Mouse (Mus musculus) cerebellum, adult 11-12 months (tissue): ENCODE measurements around the gene Noxred1.
A peak's percentile ranks its signal among the peaks of the same experiment; 100 is the strongest.
"Not testable (repeated sequence)": the region's sequence is repeated elsewhere in the genome, so short reads cannot be mapped to it uniquely, and the experiment has no call there.

ENCODE experiments used
- DNase-seq: peaks from one replicate; pipeline ENCODE4 v3.0.0; 2022

Noxred1 gene

GRCm38 (mm10) chr12:87238632-87239031 lies at the start of gene Noxred1:
Gene Noxred1 (minus strand): TSS chr12:87238732.
- DNase-seq = no peak

DNA sequence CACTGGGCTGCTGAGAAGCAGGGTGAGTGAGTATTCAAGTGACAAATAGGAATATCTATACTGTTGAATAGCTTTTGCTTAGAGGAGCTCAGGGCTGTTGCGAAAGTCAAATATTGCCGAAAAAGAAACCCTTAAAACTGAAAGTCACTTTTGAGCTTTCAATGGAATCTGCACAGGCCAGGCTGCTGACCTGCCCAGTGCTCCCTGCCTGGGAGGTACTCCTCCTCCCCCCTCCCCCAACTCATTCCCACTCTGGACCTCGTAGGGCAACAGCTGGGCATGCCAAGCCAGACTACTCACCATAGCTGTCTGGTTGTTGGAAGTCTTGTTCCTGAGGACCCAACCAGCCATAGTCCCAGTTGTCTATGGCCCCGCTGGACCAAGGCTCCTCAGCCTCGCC lies 46.2 kb upstream of the Noxred1 start:
- no peak for DNase-seq

DNA sequence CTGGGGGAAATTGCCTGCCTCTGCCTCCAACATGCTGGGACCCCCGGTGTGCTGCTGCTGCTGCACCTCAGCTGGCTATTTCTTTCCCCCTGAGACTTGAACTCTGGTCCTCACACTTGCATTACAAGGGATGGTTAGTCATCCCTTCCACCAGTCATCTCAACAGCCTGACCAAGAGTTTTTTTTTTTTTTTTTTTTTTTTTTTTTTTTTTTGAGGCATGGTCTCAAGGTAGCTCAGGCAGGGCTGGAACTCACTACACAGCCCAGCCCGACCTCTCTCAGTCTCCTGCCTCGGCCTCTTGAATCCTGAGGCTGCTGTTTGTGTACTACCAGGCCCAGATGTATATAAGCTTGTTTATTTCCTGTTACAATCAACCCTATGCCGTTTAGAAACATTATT lies 45.7 kb upstream of the Noxred1 start:
- DNase-seq = no peak

DNA sequence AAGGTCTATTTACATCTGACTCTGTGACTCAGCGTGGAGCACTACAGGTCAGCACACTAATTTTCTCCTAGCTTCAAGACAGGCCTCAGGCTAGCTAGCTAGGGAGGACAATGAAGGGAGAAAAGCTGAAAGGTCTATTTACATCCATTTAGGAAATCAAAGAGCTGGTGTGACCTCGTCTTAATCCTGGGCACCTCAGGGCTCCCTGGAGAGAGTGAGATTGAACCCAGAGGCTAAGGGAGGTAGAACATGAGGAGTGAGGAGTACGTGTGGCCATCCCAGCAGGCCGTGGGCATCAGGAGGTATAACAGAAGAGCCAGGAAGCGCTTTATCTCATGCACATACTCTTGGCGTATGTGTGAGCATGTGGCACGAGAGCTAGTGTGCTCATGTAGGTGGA lies 45.2 kb upstream of the Noxred1 start:
- no peak for DNase-seq

DNA sequence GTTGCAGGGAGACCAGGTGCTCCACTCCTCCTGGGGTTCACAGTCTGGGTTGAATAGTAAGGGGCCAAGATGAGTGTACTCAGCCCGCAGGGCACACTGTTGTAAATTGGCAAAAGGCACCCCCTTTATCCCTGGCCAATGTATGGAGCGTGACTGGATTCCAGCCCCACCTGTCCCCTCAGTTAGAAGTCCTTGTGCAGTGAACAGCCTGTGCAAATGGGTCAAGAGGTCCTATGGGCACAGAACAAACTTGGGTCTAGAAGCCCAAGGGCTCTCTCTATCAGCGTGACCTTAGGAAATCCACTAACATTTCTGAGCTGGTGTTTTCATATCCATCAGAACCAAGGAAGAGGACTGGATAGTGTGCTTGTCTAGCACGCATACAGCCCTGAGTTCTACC lies 44.2 kb upstream of the Noxred1 start:
- DNase-seq = no peak

DNA sequence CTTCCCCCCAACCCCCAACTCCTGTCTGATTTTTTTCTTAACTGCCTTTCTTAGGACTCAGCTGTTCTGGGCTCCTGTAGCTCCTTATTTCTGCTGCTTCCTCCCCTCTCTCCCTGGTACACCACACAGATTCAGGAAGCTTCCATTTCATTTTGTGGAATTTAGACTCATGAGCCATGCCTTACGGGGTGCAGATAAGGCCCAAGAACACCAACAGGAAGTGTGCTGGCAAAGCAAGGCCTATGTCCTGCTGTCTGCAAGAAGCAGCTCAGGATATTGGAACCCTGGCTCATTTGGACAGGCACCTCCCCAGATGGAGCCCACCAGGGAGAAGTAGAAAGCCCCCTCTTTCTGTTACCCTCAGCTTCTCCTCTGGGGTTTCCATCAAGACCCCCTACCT lies 43.2 kb upstream of the Noxred1 start:
- DNase-seq = no peak

- DNase-seq = no peak
These were observed 41.3 kb upstream of the Noxred1 start for GRCm38 (mm10) chr12:87279879-87280278.

GRCm38 (mm10) chr12:87279350-87279749 lies 40.8 kb upstream of the Noxred1 start:
- DNase-seq = no peak

DNA sequence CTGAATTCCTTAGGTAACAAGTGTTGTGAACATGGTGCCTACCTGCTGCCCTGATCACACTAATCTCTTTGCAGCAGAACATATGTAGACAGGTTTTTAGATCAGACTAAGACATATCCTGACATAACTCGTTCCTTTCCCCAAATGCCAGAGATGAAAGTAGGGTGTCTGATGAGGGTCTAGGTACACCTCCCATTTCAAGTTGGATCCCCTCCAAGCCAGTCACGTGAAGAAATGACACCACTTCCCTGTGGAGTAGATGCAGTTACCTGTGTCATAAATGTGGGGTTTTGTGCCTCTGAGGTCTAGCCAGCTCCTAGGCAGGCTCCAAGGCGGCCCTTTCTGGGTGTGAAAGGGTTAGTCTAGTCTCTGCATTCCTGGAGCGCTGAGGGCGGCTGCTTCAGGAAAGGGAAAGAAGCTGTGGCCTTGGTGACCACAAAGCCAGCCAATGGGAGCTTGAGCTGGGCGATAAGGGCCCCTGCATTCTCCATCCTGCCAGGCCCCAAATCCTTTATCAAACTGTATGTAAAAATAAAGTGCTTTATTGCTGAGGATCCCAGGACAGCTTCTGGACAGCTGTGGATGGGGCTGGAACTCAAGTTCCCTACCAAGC lies 39.7 kb upstream of the Noxred1 start:
- DNase-seq = no peak

- not testable (repeated sequence) for DNase-seq
These were observed 38.7 kb upstream of the Noxred1 start for GRCm38 (mm10) chr12:87277251-87277650.

- DNase-seq = no peak
These were observed 36.6 kb upstream of the Noxred1 start for GRCm38 (mm10) chr12:87274853-87275831.

DNA sequence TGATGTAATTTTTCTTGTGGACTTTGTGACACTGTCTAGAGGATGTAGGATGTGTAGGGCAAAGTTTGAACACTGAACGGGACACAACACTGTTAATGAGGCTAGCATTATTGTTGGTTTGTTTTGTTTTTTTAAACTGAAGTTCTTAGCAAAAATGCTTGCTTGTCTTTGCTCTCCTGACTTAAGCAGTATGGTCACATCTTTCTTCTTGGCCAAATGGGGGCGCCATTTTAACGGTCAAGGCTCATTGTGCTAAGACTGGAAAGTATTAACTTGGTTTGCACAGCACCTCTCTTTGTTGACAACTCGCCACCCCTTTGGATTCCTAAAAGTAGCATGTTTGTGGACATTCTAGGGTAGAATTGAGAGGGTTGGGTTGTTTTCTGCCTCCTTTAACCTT lies 29.1 kb upstream of the Noxred1 start:
- peak; percentile 29 for DNase-seq

DNA sequence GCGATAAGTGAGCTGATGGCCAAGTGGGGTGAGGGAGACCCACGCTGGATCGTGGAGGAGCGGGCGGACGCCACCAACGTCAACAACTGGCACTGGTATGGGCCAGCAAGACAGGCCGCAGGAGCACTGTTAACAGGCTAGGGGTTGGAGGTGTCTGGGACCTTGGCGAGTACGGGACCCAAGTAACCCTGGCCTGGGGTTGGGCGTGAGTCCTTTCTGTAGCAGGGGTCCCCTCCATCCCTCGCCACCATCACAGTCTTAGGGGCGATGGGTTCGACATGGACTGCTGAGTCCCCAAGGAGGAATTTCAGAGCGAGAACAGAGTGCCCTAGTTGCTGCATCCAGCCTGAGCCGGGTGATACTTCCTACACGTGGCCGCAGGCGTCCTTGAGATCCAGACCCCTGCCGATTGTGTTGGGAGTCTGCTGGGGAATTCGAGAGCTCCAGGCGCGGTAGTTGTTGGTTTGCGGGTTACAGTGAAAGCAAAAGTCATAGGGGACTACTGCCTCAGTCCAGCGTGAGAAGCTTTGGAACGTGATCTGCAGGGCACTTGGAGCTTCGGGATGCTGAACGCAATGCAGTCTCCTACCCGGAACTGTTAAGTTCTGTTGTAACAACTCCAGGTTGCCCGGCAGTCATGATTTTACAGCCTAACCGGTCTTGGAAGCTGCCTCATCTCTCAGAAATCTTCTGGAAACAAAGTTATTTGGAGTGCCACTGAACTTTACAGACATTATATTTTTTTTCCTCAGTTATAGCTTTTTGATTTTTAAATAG lies 28.5 kb upstream of the Noxred1 start:
- no peak for DNase-seq

GRCm38 (mm10) chr12:87266108-87266826 lies 27.7 kb upstream of the Noxred1 start, which contains the start of the genes Vipas39 and Ahsa1:
Gene Vipas39 (minus strand): TSS chr12:87266256.
Gene Ahsa1 (plus strand): TSS chr12:87266479.
- DNase-seq = peak; percentile 92

DNA sequence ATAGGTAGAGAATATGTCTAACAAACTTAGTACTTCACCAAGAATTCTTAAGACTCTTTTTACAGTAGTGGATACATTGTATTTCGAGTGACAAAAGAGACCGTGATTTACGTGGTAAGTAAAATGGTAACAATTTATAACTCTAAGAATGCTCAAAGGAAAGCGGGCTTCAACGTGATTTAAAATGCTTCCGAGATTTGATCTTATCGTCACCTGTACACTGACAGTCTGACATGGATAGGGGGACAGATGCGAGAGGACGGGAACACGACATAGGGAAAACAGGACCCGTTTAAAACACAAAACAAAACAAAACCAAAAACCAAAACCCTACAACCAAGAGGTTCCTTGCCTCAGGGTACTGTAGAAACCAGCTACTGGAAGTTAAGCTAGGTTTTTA lies 26.9 kb upstream of the Noxred1 start:
- DNase-seq = no peak

DNA sequence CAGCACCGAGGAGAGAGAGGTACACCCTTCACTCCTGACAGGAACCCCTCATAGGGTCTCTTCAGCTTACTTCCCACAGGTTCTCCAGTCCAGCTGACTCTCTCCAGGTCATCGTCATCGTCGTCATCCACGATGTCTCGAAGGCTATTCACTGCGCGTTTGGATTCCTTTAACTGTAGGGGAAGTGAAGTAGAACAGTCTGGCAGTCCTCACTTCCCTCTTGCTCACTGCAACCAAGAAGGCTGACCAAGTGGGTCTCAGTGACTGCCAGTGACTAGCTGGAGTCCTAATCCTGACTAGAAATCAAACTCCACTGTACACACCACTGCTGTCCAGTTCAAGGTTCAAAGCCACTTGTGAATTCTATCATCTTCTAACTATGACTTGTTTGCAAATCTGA lies 22.0 kb upstream of the Noxred1 start:
- no peak for DNase-seq

DNA sequence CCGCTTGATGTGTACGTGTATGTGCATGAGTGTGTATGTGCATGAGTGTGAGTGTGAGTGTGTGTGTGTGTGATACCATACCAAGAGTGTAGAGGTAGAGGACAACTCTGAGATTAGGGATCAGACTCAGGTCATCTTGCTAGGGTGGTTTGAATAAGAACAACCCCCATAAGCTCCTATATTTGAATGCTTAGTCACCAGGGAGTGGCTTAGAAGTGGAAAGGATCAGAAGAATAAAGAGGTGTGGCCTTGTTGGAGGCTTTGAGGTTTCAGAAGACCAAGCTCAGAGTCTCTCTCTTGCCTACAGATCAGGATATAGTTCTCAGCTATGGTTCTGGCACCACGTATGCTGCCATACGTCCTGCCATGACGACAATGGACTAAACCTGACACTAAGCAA lies 18.1 kb upstream of the Noxred1 start:
- no peak for DNase-seq

GRCm38 (mm10) chr12:87253878-87254277 lies 15.3 kb upstream of the Noxred1 start:
- DNase-seq = no peak

GRCm38 (mm10) chr12:87250161-87250560 lies 11.6 kb upstream of the Noxred1 start:
- no peak for DNase-seq

DNA sequence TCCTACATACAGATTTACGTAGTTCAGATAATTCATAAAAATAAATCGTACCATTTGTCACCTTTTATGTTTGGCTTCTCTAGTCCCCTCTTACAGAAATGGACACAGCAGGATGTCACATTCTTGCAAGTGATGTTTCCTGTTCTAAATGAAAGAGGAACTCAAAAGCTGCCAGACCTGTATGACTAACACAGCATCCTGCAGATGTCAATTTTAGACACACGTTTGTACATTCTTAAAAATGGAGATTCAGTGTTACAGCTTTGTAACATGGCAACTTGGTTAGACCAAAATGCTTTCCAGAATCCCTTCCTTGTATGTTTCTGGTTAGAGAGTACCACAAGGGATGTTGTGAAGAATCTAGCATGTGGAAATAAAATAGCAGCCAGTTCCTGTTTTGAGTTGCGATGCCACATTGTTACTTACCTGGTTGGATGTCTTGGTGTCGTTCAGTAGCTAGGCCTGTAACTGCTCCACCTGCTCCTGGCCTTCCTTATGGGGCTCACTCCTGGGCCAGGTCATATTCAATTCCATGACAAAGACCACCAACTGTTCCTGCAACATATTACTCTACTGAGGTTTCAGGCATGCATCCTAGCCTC lies 1.5 kb downstream of the Noxred1 start:
- DNase-seq = no peak

DNA sequence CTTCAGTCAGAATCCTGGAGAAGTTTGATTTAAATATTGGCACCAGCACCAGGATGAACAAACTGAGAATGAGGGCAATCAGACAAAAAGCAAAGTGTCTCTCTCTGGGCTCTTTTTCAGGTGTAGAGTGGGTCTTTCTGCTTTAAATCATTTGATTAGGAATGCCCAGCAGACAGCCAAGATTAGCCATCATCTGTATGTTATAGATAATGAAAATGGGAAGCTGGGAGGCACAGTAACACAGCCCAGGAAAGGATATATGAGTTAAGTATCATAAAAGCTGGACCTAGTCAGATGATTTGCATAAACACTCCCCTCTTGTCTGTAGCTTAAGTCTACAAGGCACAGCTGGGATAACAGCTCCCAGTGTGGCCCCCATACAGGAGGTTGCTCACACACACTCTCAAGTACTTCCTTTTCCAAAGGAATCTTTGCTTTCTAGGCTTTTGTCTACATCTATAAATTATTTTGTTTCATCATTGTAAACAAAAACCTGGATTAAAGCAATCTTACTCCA lies 8.1 kb downstream of the Noxred1 start:
- no peak for DNase-seq

GRCm38 (mm10) chr12:87229633-87230032 lies 8.9 kb downstream of the Noxred1 start:
- no peak for DNase-seq
